Mouse (Mus musculus): ENCODE measurements around the gene Pou5f2. TPM values are rescaled to one million over a fixed set of nuclear protein-coding genes. Genes with fewer than 3 reads are reported as not detected.

Pou5f2 gene
- polyA plus RNA-seq, 1 experiment from 2014 or later = 0.58 TPM

- no peak overlapping the region for H3K4me2 ChIP-seq (replicated peaks; ENCODE audit: low read depth, low read length)
- H3K4me3 ChIP-seq (ENCODE audit: low read depth, low read length) = no peak overlapping the region
- H3K27me3 ChIP-seq (ENCODE audit: control insufficient read depth, insufficient read depth, low read length) = no peaks in the 10 kb centered on the region
- no peak for ATAC-seq (ENCODE audit: insufficient number of reproducible peaks, insufficient read depth, low FRiP score, low read depth)
- no peaks in the 10 kb centered on the region for H3K9me3 ChIP-seq (ENCODE audit: control insufficient read depth, low read depth, low read length)
- no peak overlapping the region for H3K27ac ChIP-seq (ENCODE audit: low read length)
- no peak overlapping the region for H3K9ac ChIP-seq (replicated peaks; ENCODE audit: low read depth, low read length)
- no peaks in the 10 kb centered on the region for H3K4me1 ChIP-seq (ENCODE audit: control insufficient read depth, insufficient read depth, low read length)
- no peaks in the 10 kb centered on the region for H3K36me3 ChIP-seq (ENCODE audit: control insufficient read depth, insufficient read depth, low read length)
- WGBS = 78% methylated on average over 1 of the region's 1 CpGs
Measured at GRCm38 (mm10) chr13:78010176-78010575, 14.5 kb upstream of the Pou5f2 start.

- Histone ChIP-seq H3K36me3 (ENCODE audit: control insufficient read depth, insufficient read depth, low read length) (no peaks in the 10 kb centered on the region), H3K27ac (ENCODE audit: low read length) (no peak overlapping the region), H3K27me3 (ENCODE audit: control insufficient read depth, insufficient read depth, low read length) (no peaks in the 10 kb centered on the region), H3K9ac (replicated peaks; ENCODE audit: low read depth, low read length) (no peak overlapping the region), H3K4me1 (ENCODE audit: control insufficient read depth, insufficient read depth, low read length) (no peaks in the 10 kb centered on the region), H3K4me2 (replicated peaks; ENCODE audit: low read depth, low read length) (no peak overlapping the region), H3K4me3 (ENCODE audit: low read depth, low read length) (no peak overlapping the region), H3K9me3 (ENCODE audit: control insufficient read depth, low read depth, low read length) (no peaks in the 10 kb centered on the region)
- 17% methylated on average over 1 of the region's 1 CpGs for WGBS
- no peak for ATAC-seq (ENCODE audit: insufficient number of reproducible peaks, insufficient read depth, low FRiP score, low read depth)
Measured at GRCm38 (mm10) chr13:78032821-78033220, 8.1 kb downstream of the Pou5f2 start.

GRCm38 (mm10) chr13:78037203-78037602 is 12.5 kb downstream of the Pou5f2 start:
- H3K9ac ChIP-seq (replicated peaks; ENCODE audit: low read depth, low read length) = no peak overlapping the region
- H3K27ac ChIP-seq (ENCODE audit: low read length) = no peak overlapping the region
- H3K27me3 ChIP-seq (ENCODE audit: control insufficient read depth, insufficient read depth, low read length) = no peaks in the 10 kb centered on the region
- H3K4me2 ChIP-seq (replicated peaks; ENCODE audit: low read depth, low read length) = no peak overlapping the region
- H3K4me1 ChIP-seq (ENCODE audit: control insufficient read depth, insufficient read depth, low read length) = no peaks in the 10 kb centered on the region
- H3K9me3 ChIP-seq (ENCODE audit: control insufficient read depth, low read depth, low read length) = no peaks in the 10 kb centered on the region
- ATAC-seq (ENCODE audit: insufficient number of reproducible peaks, insufficient read depth, low FRiP score, low read depth) = no peak
- H3K36me3 ChIP-seq (ENCODE audit: control insufficient read depth, insufficient read depth, low read length) = no peaks in the 10 kb centered on the region
- WGBS = 67% methylated on average over 1 of the region's 1 CpGs
- no peak overlapping the region for H3K4me3 ChIP-seq (ENCODE audit: low read depth, low read length)

GRCm38 (mm10) chr13:78043203-78043602 is 18.5 kb downstream of the Pou5f2 start:
- peaks cover 2% of the 10 kb centered on the region; the same call in 1 of the 2 replicates for H3K4me1 ChIP-seq (ENCODE audit: control insufficient read depth, insufficient read depth, low read length)
- no peak overlapping the region for H3K4me2 ChIP-seq (replicated peaks; ENCODE audit: low read depth, low read length)
- no peak for ATAC-seq (ENCODE audit: insufficient number of reproducible peaks, insufficient read depth, low FRiP score, low read depth)
- no peak overlapping the region for H3K27ac ChIP-seq (ENCODE audit: low read length)
- 67% methylated on average over 6 of the region's 6 CpGs for WGBS
- no peak overlapping the region for H3K4me3 ChIP-seq (ENCODE audit: low read depth, low read length)
- no peaks in the 10 kb centered on the region for H3K9me3 ChIP-seq (ENCODE audit: control insufficient read depth, low read depth, low read length)
- H3K36me3 ChIP-seq (ENCODE audit: control insufficient read depth, insufficient read depth, low read length) = no peaks in the 10 kb centered on the region
- H3K27me3 ChIP-seq (ENCODE audit: control insufficient read depth, insufficient read depth, low read length) = no peaks in the 10 kb centered on the region
- no peak overlapping the region for H3K9ac ChIP-seq (replicated peaks; ENCODE audit: low read depth, low read length)

GRCm38 (mm10) chr13:78045116-78045515 is 20.4 kb downstream of the Pou5f2 start:
- WGBS = 27% methylated on average over 5 of the region's 5 CpGs
- no peak for ATAC-seq (ENCODE audit: insufficient number of reproducible peaks, insufficient read depth, low FRiP score, low read depth)
- no peaks in the 10 kb centered on the region for H3K9me3 ChIP-seq (ENCODE audit: control insufficient read depth, low read depth, low read length)
- H3K4me1 ChIP-seq (ENCODE audit: control insufficient read depth, insufficient read depth, low read length) = peaks cover 2% of the 10 kb centered on the region; the same call in 1 of the 2 replicates
- no peak overlapping the region for H3K4me3 ChIP-seq (ENCODE audit: low read depth, low read length)
- no peak overlapping the region for H3K27ac ChIP-seq (ENCODE audit: low read length)
- H3K36me3 ChIP-seq (ENCODE audit: control insufficient read depth, insufficient read depth, low read length) = no peaks in the 10 kb centered on the region
- no peak overlapping the region for H3K9ac ChIP-seq (replicated peaks; ENCODE audit: low read depth, low read length)
- no peaks in the 10 kb centered on the region for H3K27me3 ChIP-seq (ENCODE audit: control insufficient read depth, insufficient read depth, low read length)
- no peak overlapping the region for H3K4me2 ChIP-seq (replicated peaks; ENCODE audit: low read depth, low read length)

Other genes starting within 250 kb of the Pou5f2 start
- 30.1 and 31.4 TPM in 2 replicates for gene Nr2f1, start 174.9 kb downstream of the Pou5f2 start, polyA plus RNA-seq (2014; fragmentation: Nextera tagmentation; extraction: Ambion mirVana)